Mouse (Mus musculus) heart, postnatal 25 days (tissue): ENCODE results near the gene Pdk4. TPM values are rescaled to one million over a fixed set of nuclear protein-coding genes. Genes with fewer than 3 reads are reported as not detected.
A peak's percentile ranks its signal among the peaks of the same experiment; 100 is the strongest.

Experiments used
- DNase-seq: peaks from one replicate; pipeline ENCODE4 v3.0.0; 2022; ENCODE audit warnings: low spot score
- intact Hi-C: fragments of 180-260 bp; cut with DNase I; formaldehyde crosslinking; loops from one replicate; pipeline ENCODE4 v1.15.1; 2025
- total RNA-seq, 2 experiments: library from RNA; stranded (reverse); gene quantifications; 2 replicates each; pipeline ENCODE4 v1.2.3; 2021

Gene Pdk4
- total RNA-seq, result 100 to 1,000 TPM; 594 to 699 TPM

DNA sequence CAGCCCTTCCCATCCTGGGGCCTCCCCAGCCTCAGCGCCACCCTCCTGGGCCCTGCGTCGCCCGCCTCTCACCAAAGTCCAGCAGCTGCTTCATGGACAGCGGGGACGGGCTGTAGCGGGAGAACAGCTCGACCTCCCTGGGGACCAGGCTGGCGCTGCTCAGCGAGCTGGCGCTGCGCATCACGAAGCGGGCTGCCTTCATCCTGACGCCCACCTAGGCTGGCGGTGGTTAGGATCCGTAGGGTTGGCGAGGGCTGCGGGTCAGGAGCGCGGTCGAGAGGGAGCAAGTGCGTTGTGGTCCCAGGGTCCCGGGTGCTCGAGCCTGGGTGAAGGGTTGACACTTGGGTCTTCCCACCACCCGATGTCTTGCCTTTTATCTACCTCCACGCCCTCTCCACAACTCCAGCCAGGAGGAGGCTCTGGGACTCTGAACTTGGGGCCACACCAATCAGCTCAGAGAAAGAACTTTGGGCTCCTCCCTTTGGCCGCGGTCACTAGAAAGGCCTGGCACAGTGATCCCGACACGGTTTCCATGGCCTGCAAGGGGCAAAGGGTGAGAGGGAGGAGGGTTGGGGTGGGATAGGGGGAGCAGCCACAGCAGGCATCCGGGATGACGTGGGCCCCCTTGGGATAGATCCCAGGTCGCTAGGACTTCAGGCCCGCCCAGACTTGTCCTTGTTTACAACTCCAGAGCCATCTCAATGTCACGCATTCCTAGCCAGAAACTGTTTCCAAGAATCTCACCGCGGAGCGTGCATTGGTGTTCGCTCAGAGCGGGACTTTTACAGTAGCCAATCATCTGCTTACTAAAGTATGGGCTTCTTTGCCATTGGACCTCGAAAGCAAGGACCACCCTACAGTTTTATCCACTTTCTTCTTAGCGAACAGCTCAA is at the start of gene Pdk4:
Gene Pdk4 (minus strand): TSS at position 349 of the 893 bp plus-strand sequence.
- intact Hi-C loops, result loop anchor here (10.0 kb wide), 1 partner anchor 89 kb away; no protein-coding TSS in a partner anchor
- peak; percentile 92 for DNase-seq

DNA sequence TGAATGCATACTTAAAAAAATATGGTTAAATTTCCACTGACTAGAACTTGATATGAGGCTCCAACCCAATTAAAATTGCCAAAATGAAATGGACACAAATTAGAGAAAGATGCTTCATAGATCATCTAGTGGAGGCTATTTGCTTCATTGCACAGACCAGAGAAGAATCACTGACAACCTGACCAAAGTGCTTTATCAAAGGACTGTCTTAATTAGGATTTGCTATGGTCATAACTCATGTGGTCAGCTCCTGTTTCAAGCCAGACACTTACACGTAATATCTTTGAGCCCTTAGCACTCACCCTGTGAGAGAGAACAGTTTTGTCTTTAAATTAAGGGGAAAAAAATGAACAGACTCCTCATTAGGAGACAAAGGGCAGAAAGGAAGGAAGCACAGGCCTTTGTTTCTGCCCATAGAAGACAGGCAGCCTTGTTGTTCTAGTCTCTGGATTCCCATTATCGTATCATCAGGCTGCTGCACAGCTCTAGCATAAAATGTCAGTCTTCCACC is 41.8 kb upstream of the Pdk4 start:
- intact Hi-C loops, result loop anchor here (5.0 kb wide), 1 partner anchor 126 kb away; no protein-coding TSS in a partner anchor
- DNase-seq, result no peak

DNA sequence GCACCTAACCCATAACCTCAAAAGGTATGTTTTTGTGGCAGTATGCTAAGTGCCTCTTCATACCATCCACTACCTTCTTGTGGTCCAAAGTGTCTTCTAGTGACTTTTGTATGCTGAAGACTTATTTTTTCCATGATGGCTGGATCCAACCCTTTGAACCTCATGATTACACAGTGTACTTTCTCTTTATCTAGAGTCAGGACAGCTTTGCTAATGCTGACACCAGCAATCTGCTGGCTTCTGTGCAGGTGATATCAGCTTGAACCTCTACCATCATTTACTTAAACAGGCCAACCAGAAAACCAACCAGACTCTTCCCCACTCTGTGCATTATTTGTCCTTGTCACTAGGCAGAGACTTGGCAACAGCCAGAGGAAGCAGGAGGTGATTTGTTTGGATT is 39.6 kb upstream of the Pdk4 start:
- intact Hi-C loops, result loop anchor here (5.0 kb wide), 1 partner anchor 123 kb away; no protein-coding TSS in a partner anchor

GRCm38 (mm10) chr6:5517091-5517490 is 21.0 kb upstream of the Pdk4 start:
- intact Hi-C loops, result no loop called here
- no peak for DNase-seq

More for the DNA sequence above, 39.6 kb upstream of the Pdk4 start:
- no peak for DNase-seq

- peak; percentile 51 for DNase-seq
- intact Hi-C loops, result loop anchor here (5.0 kb wide), 1 partner anchor 212 kb away; the partner anchor contains the start of gene Pon2
Observed at GRCm38 (mm10) chr6:5509757-5510156, 13.6 kb upstream of the Pdk4 start.

DNA sequence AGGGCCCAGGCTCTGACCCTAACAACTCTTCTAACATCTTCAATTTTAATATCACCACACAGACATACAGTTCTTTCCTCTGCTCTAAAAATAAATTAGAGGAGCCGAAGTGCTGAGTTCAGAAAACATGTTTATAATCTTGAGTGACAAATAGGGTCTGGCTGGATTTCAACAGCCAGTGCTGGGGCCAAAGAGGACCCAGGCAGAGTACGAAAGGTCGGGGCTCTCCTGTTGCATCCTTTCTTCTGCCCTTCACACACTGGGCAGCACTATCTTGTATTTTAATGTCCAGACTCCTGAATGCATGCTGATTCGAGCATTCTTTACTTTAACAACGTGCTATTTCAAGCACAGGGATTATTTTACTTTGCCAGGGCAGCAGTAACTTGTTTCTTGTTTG is 13.2 kb upstream of the Pdk4 start:
- intact Hi-C loops, result no loop called here
- no peak for DNase-seq

DNA sequence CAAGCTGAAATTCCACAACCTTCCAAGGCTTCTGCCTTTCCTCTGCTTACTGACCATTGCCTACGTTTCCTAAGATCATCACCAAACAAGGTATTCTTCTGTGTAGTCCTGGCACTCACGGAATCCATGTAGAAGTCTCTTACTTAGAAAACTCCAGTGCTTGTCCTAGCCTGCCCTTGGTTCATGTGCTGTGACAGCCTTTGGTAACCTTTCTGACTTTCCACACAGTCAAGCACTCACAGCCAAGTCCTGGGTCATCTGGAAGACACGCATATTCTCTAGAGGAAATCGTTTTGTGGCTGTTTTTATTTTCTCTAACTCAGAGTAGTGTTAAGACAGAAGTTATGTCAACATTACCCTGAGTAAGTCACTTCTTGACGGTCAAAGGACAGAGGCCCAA is 11.7 kb upstream of the Pdk4 start:
- DNase-seq, result no peak
- intact Hi-C loops, result no loop called here

GRCm38 (mm10) chr6:5506271-5506670 is 10.2 kb upstream of the Pdk4 start:
- no peak for DNase-seq
- intact Hi-C loops, result no loop called here

DNA sequence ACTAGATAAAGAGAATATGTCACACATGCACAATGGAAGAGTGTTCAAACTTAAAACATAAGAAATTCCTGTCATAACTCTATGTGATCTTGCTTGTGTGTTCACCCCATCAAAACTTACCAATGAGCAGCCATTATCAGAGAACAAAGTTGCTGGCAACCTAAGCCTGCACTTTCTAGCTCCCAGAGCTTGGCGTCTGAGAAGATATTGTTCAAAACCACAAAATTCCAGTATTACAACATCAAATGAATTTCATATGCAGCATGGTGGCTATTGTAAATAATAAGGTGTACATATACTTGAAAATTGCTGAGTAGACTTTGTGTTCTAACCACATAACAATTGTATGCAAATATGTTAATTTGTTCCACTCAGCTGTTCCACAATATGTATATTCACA is 6.7 kb upstream of the Pdk4 start:
- intact Hi-C loops, result no loop called here
- no peak for DNase-seq

DNA sequence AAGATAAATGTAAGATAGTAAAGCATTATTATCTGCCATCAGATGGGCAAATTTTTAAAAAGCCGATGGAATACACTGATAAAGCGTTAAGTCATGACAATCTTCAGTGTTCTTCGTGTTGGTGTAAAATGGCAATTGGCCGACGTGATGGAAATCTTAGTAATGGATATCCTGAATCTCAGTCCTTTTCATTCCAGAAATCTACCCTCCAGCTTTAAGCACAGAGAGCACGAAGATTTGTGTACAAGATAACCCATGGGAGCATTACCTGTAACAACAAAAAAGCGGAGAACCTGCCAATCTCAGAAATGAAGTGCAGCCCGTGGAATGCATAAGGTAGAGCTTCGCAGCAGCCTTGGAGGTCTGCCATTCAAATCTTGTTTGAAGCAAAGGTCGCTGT is 5.4 kb upstream of the Pdk4 start:
- intact Hi-C loops, result no loop called here
- no peak for DNase-seq

DNA sequence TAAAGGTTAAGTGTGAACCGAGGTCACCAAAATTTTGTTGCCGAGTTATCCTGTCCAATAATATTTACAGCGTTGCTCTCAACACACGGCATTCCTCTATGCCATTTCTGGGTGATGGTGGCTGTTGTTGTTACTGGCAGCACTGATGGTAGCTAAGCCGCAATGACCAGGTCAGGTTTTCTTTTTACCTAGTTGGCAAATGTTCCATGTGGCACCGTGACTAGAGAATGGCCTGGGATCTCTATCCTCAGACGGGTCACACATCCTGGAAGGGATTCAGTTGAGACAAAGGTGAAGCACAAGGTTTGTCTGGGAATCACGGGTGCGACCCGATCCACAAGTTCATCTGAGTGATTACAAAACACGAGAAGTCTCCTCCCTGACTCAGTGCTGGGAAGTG is 2.6 kb upstream of the Pdk4 start:
- intact Hi-C loops, result loop anchor here (10.0 kb wide), 1 partner anchor 86 kb away; no protein-coding TSS in a partner anchor

GRCm38 (mm10) chr6:5496854-5497235 is 736 bp upstream of the Pdk4 start:
- DNase-seq, result no peak
- intact Hi-C loops, result loop anchor here (10.0 kb wide), 1 partner anchor 88 kb away; no protein-coding TSS in a partner anchor

More for the DNA sequence above, 2.6 kb upstream of the Pdk4 start:
- DNase-seq, result no peak

GRCm38 (mm10) chr6:5485028-5485427 is 11.1 kb downstream of the Pdk4 start:
- intact Hi-C loops, result no loop called here
- DNase-seq, result no peak

DNA sequence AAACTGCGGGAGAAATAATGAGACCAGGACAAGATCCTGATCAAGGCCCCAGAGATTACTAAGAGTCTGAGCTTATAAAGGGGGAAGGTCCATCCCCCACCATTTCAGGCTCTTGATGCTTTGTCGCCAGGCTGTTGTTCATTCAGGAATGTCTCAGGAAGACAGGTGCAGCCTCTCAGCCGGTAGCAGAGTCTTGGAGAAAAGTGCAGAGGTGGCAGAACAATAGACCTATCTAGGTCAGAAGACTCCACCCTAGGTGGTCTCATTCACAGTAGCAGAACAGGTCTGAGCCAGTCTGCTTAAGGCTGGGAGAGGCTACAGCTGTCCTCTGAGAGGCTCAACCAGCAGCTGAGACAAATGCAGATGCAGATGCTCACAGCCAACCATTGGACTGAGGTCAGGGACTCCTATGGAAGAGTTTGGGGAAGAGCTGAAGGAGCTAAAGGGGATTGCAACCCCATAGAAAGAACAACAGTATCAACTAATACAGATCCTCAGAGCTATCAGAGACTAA is 13.8 kb downstream of the Pdk4 start:
- DNase-seq, result no peak
- intact Hi-C loops, result no loop called here

- no peak for DNase-seq
- intact Hi-C loops, result no loop called here
Observed at GRCm38 (mm10) chr6:5481066-5481465, 15.0 kb downstream of the Pdk4 start.

- intact Hi-C loops, result no loop called here
- no peak for DNase-seq
Observed at GRCm38 (mm10) chr6:5474021-5474420, 22.1 kb downstream of the Pdk4 start.

DNA sequence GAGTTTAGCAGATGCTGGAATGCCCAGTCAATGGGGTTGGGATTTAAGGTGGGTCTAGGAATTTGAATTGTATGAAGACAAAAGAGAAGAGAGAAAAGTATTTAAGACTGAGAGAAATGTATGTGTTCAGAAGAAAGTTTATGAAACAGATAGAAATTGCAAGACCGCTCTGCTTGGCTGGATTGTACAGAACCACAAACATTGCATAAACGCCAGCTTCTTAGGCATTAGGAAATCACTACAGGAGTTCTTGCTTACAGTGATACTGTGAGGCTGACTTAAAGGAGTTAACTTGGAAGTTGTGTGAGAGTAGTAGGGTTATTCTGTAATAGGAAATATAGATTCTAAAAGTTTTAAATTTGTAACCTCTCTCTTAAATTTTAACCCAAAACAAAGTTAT is 23.4 kb downstream of the Pdk4 start:
- intact Hi-C loops, result no loop called here

GRCm38 (mm10) chr6:5470480-5471318 is 25.4 kb downstream of the Pdk4 start:
- DNase-seq, result no peak
- intact Hi-C loops, result no loop called here

More for the DNA sequence above, 23.4 kb downstream of the Pdk4 start:
- DNase-seq, result no peak

DNA sequence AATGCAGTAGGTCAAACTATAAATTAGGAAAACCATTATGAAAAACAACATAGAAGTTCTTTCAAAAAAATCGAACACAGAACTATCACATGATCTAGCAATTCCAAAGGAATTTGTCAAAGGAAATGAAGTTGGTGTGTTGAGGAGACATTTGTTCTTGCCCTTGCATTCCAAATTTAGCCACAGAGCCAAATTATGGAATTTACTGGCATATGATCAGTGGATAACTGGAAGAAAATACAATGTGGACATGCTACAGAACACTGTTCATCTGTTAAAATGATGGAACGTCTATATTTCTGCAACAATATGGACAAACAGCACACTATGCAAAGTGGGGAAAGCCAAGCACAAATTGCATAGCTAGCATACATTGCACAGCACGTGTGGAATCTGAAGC is 40.3 kb downstream of the Pdk4 start:
- intact Hi-C loops, result no loop called here
- no peak for DNase-seq

DNA sequence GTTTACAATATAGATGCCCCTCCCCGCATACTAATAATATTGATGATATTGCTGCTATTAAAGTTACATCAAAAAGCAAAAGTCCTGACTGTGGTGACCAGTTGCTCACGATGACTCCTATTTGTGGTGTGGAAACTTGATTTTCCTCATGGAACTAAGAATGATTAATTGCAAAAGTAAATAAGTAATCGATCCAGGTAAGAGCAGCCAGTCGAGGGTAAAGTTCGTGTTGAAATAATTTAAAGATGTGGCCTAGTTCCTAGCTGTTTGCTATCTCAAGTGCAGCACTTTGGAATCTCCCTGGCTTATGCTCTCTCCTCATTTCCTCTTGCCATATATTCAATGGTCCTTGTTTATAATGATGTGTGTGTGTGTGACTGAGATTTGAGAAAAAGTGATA is 46.2 kb downstream of the Pdk4 start:
- no peak for DNase-seq
- intact Hi-C loops, result loop anchor here (2.0 kb wide), 1 partner anchor 39 kb away; no protein-coding TSS in a partner anchor
